Mouse (Mus musculus) myocyte (in vitro differentiated cells): ENCODE data around the gene Cnn1. TPM values are rescaled to one million over a fixed set of nuclear protein-coding genes. Genes with fewer than 3 reads are reported as not detected.

ENCODE experiments used
- H3K27me3 ChIP-seq: one replicate; pipeline ENCODE4 v1.6.1; 2011; ENCODE audit not compliant: control insufficient read depth, insufficient read depth, insufficient read length
- H3K36me3 ChIP-seq: one replicate; pipeline ENCODE4 v1.6.1; 2011; ENCODE audit not compliant: control insufficient read depth, insufficient read depth
- H3K4me2 ChIP-seq: one replicate; pipeline ENCODE4 v1.6.1; 2011; ENCODE audit warnings: low read depth, control low read depth
- H3K4me3 ChIP-seq: one replicate; pipeline ENCODE4 v1.5.1; 2011; ENCODE audit warnings: mild to moderate bottlenecking, control low read depth, moderate library complexity
- H3K79me2 ChIP-seq: one replicate; pipeline ENCODE4 v1.6.1; 2011; ENCODE audit not compliant: control insufficient read depth, insufficient read depth
- H3ac ChIP-seq: one replicate; pipeline ENCODE4 v1.6.1; 2011; ENCODE audit not compliant: control insufficient read depth, insufficient read length
- CEBPB ChIP-seq: IDR thresholded peaks from 2 replicates; pipeline ENCODE4 v1.6.1; 2011; ENCODE audit warnings: mild to moderate bottlenecking, moderate library complexity; ENCODE audit not compliant: poor library complexity, insufficient read depth, severe bottlenecking
- E2F4 ChIP-seq: IDR thresholded peaks from one replicate; pipeline ENCODE4 v1.6.1; 2011; ENCODE audit warnings: mild to moderate bottlenecking, control low read depth, moderate library complexity; ENCODE audit not compliant: insufficient read depth
- MAX ChIP-seq: IDR thresholded peaks from one replicate; pipeline ENCODE4 v1.6.1; 2011; ENCODE audit warnings: low read depth, mild to moderate bottlenecking, control low read depth
- MYOD1 ChIP-seq, 3 experiments: IDR thresholded peaks; one replicate each; pipeline ENCODE4 v1.6.1; 2011; ENCODE audit warnings: control low read depth in 2 of 3, low read depth in 2 of 3, mild to moderate bottlenecking in 2 of 3, moderate library complexity in 1 of 3; ENCODE audit not compliant: insufficient read length in 2 of 3, control insufficient read depth in 1 of 3
- MYOG ChIP-seq, 3 experiments: IDR thresholded peaks; one replicate each; pipeline ENCODE4 v1.6.1; 2011; ENCODE audit warnings: control low read depth in 2 of 3, low read depth in 2 of 3, mild to moderate bottlenecking in 2 of 3; ENCODE audit not compliant: insufficient read length in 2 of 3, control insufficient read depth in 1 of 3, insufficient read depth in 1 of 3
- POLR2A ChIP-seq: IDR thresholded peaks from one replicate; pipeline ENCODE4 v1.6.1; 2011; ENCODE audit warnings: low read depth, mild to moderate bottlenecking, control low read depth, moderate library complexity; ENCODE audit not compliant: insufficient read length
- POLR2AphosphoS2 ChIP-seq: IDR thresholded peaks from one replicate; pipeline ENCODE4 v1.6.1; 2011; ENCODE audit warnings: low read depth, control low read depth; ENCODE audit not compliant: insufficient read length
- REST ChIP-seq: IDR thresholded peaks from one replicate; pipeline ENCODE4 v1.6.1; 2011; ENCODE audit warnings: mild to moderate bottlenecking, control low read depth, moderate library complexity; ENCODE audit not compliant: insufficient read depth, insufficient read length
- SRF ChIP-seq: IDR thresholded peaks from one replicate; pipeline ENCODE4 v1.6.1; 2011; ENCODE audit warnings: low read depth; ENCODE audit not compliant: control insufficient read depth, insufficient read length
- TCF12 ChIP-seq: IDR thresholded peaks from one replicate; pipeline ENCODE4 v1.6.1; 2011; ENCODE audit warnings: mild to moderate bottlenecking, control low read depth; ENCODE audit not compliant: poor library complexity, insufficient read depth, severe bottlenecking
- TCF3 ChIP-seq: IDR thresholded peaks from one replicate; pipeline ENCODE4 v1.6.1; 2011; ENCODE audit warnings: low read depth, control low read depth; ENCODE audit not compliant: insufficient read length
- USF1 ChIP-seq: IDR thresholded peaks from one replicate; pipeline ENCODE4 v1.6.1; 2011; ENCODE audit warnings: low read depth, mild to moderate bottlenecking, control low read depth, moderate library complexity
- polyA plus RNA-seq: library from polyadenylated mRNA; unstranded; fragments of >200 nt; fragmentation: generic; extraction: Trizol; gene quantifications from one replicate; pipeline ENCODE4 v1.2.1, GENCODE M21; 2012; ENCODE audit warnings: missing spikeins

The Cnn1 gene
- polyA plus RNA-seq, 1 experiment, result 7.1 TPM

- no peaks in the 10 kb centered on the region for H3K27me3 ChIP-seq
- H3K79me2 ChIP-seq, result no peaks in the 10 kb centered on the region
- no peak overlapping the region for H3ac ChIP-seq
- TF ChIP-seq REST (no peak), MYOG (IDR thresholded peaks at IDR 0.05; ENCODE audit: control insufficient read depth in 1 of 3, insufficient read depth in 1 of 3, insufficient read length in 2 of 3, low read depth in 2 of 3) (peak in 1 of 3 experiments; percentile 24), E2F4 (no peak), TCF12 (no peak), SRF (no peak), POLR2A (no peak), MYOD1 (IDR thresholded peaks at IDR 0.05; ENCODE audit: control insufficient read depth in 1 of 3, insufficient read length in 2 of 3, low read depth in 2 of 3) (peak in 1 of 3 experiments; percentile 43), CEBPB (no peak), POLR2AphosphoS2 (no peak)
- no peak overlapping the region for H3K4me3 ChIP-seq
- H3K36me3 ChIP-seq, result no peaks in the 10 kb centered on the region
- no peak overlapping the region for H3K4me2 ChIP-seq
These were observed 32.4 kb downstream of the Cnn1 start for GRCm38 (mm10) chr9:22131226-22131981.

DNA sequence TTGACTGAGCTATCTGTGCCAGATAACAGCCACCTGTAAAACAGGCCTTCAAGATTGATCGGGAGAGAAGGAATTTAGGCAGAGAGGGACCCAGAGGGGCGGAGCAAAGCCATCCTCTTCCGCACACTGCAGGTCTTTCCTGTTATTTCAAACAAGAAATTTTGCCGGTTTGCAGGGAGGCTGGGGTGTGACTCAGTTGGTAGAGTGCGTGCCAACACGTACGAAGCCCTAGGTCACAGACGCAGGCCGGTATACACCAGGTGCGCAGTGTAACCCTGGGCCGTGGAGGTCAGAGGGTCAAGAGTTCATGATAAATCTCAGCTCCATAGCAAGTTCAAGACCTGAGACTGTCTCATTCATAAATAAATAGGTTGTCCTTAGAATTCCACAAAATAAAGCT is 33.2 kb downstream of the Cnn1 start:
- TF ChIP-seq REST (no peak), MYOD1 (IDR thresholded peaks at IDR 0.05; ENCODE audit: control insufficient read depth in 1 of 3, insufficient read length in 2 of 3, low read depth in 2 of 3) (no peak), SRF (no peak), E2F4 (no peak), USF1 (no peak), POLR2AphosphoS2 (no peak), CEBPB (no peak), MYOG (IDR thresholded peaks at IDR 0.05; ENCODE audit: control insufficient read depth in 1 of 3, insufficient read depth in 1 of 3, insufficient read length in 2 of 3, low read depth in 2 of 3) (no peak), TCF3 (no peak), TCF12 (no peak), POLR2A (no peak), MAX (no peak)
- Histone ChIP-seq H3K27me3 (no peaks in the 10 kb centered on the region), H3K4me2 (no peak overlapping the region), H3K4me3 (no peak overlapping the region), H3K79me2 (no peaks in the 10 kb centered on the region), H3ac (no peak overlapping the region), H3K36me3 (no peaks in the 10 kb centered on the region)

DNA sequence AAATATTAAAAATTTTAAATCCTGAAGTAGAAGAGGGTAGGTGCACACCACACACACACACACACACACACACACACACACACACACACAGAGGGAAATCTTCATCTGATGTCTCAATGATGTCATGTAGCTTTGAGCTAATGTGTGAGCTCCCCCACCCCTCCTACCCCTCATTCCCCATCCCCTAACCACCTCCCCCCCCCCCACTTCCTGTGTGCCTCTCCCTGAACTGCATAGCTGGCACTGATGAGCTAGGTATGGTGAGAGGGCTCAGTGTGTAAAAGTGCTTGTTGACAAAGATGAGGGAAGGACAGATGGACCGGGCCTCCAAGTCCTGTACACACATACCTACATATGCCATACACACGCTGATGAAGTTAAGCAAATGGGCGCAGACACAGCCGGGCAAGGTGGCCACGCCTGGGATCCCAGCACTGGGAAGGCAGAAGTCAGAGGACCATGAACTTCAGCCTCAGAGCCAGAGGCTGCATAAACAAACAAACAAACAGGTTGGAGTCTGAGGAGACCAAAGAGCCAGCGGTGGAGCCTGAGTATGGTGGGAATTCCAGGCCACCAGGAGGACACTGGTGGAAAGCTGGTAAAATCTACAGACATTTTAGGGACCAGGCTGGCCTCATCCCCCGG is 35.4 kb downstream of the Cnn1 start:
- Histone ChIP-seq H3K36me3 (no peaks in the 10 kb centered on the region), H3ac (no peak overlapping the region), H3K4me3 (no peak overlapping the region), H3K79me2 (no peaks in the 10 kb centered on the region), H3K27me3 (no peaks in the 10 kb centered on the region), H3K4me2 (no peak overlapping the region)
- no peak for TF ChIP-seq E2F4
- no peak for TF ChIP-seq CEBPB
- TF ChIP-seq POLR2AphosphoS2, result no peak
- TF ChIP-seq MYOG (IDR thresholded peaks at IDR 0.05; ENCODE audit: control insufficient read depth in 1 of 3, insufficient read depth in 1 of 3, insufficient read length in 2 of 3, low read depth in 2 of 3), result no peak
- no peak for TF ChIP-seq SRF
- no peak for TF ChIP-seq TCF3
- no peak for TF ChIP-seq MAX
- TF ChIP-seq TCF12, result no peak
- TF ChIP-seq REST, result no peak
- no peak for TF ChIP-seq USF1
- no peak for TF ChIP-seq POLR2A
- no peak for TF ChIP-seq MYOD1 (IDR thresholded peaks at IDR 0.05; ENCODE audit: control insufficient read depth in 1 of 3, insufficient read length in 2 of 3, low read depth in 2 of 3)

- Histone ChIP-seq H3K79me2 (no peaks in the 10 kb centered on the region), H3K4me2 (no peak overlapping the region), H3K36me3 (no peaks in the 10 kb centered on the region), H3K27me3 (no peaks in the 10 kb centered on the region), H3K4me3 (no peak overlapping the region), H3ac (no peak overlapping the region)
- TF ChIP-seq CEBPB, result no peak
- no peak for TF ChIP-seq SRF
- TF ChIP-seq MYOD1 (IDR thresholded peaks at IDR 0.05; ENCODE audit: control insufficient read depth in 1 of 3, insufficient read length in 2 of 3, low read depth in 2 of 3), result no peak
- no peak for TF ChIP-seq REST
- TF ChIP-seq TCF3, result no peak
- TF ChIP-seq MAX, result no peak
- no peak for TF ChIP-seq TCF12
- no peak for TF ChIP-seq POLR2AphosphoS2
- TF ChIP-seq USF1, result no peak
- no peak for TF ChIP-seq E2F4
- no peak for TF ChIP-seq POLR2A
These were observed 36.1 kb downstream of the Cnn1 start for GRCm38 (mm10) chr9:22134988-22135643.
